16 mouse cellular contexts compared by ENCODE assay signal in the genomic region with DNA sequence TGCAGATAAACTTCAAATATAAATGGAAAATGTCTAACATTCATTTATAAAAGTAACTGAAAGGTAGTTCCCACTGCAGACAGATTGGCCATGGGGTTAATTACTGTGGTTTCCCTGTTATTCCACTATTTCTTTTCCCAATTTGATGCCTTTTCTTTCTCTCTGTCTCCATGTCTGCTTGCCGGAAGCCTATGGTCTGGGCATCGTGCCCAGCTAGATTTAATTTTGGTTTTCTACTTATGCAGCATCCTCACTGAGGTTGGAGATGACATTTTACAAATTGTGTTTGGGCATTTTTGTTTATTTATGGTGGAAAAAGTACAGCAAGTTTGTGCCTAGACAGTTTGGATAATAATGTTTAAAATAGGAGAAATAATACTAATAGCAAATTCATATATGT.
DNase-seq lines count a peak whose midpoint lies in the region; ATAC-seq and TF ChIP-seq lines count a peak whose summit lies in the region.
"Had no signal": no experiment of that assay in that cellular context is flagged by ENCODE, and none has a peak within 500 bp of the region (broad histone marks: within the 10 kb centered on the region; RNA-seq: fewer than 3 reads in every experiment).

No protein-coding gene starts in this region.

- no peak for TF ChIP-seq EP300 in stomach, postnatal 0 days (optimal IDR thresholded peaks at IDR 0.05)

- no peak for ATAC-seq in forebrain, embryonic 14.5 days
- ATAC-seq in forebrain, embryonic 12.5 days (ENCODE audit: low FRiP score): no peak
- ATAC-seq in stomach, postnatal 0 days (ENCODE audit: low FRiP score, low TSS enrichment): no peak

- no peak for TF ChIP-seq POLR2A in brain, embryonic 14.5 days (IDR thresholded peaks at IDR 0.05; ENCODE audit: borderline replicate concordance, extremely low read depth, insufficient read depth, insufficient read length, poor library complexity, severe bottlenecking)

- H3K27me3 ChIP-seq in forebrain, embryonic 14.5 days (replicated peaks; ENCODE audit: control insufficient read depth, insufficient read depth, low read length): no peaks in the 10 kb centered on the region
- no peaks in the 10 kb centered on the region for H3K27me3 ChIP-seq in forebrain, embryonic 12.5 days
- H3K27me3 ChIP-seq in stomach, postnatal 0 days (ENCODE audit: control insufficient read depth, insufficient read depth, low read length): no peaks in the 10 kb centered on the region
- H3K27me3 ChIP-seq: limb, embryonic 12.5 days had no signal

- H3K4me3 ChIP-seq in forebrain, embryonic 14.5 days (ENCODE audit: low read depth, low read length): no peak overlapping the region
- H3K4me3 ChIP-seq in forebrain, embryonic 12.5 days (replicated peaks): no peak overlapping the region
- no peak overlapping the region for H3K4me3 ChIP-seq in layer of hippocampus, adult 2 months
- no peak overlapping the region for H3K4me3 ChIP-seq in stomach, postnatal 0 days (ENCODE audit: low read depth, low read length)
- H3K4me3 ChIP-seq: erythroblast, embryonic 14.5 days; limb, embryonic 12.5 days had no signal

- no peak overlapping the region for H3K9ac ChIP-seq in forebrain, embryonic 14.5 days (ENCODE audit: low read length)
- H3K9ac ChIP-seq in forebrain, embryonic 12.5 days: no peak overlapping the region
- H3K9ac ChIP-seq in stomach, postnatal 0 days (ENCODE audit: low read length): no peak overlapping the region
- H3K9ac ChIP-seq: limb, embryonic 12.5 days had no signal

- no peak for TF ChIP-seq CTCF in brain, embryonic 14.5 days (IDR thresholded peaks at IDR 0.05; ENCODE audit: borderline replicate concordance, extremely low read depth, insufficient read depth, insufficient read length)
- no peak for TF ChIP-seq CTCF in layer of hippocampus, adult 2 months (conservative IDR thresholded peaks at IDR 0.05)
- no peak for TF ChIP-seq CTCF in stomach, postnatal 0 days (IDR thresholded peaks at IDR 0.05; ENCODE audit: low read depth)

- H3K27ac ChIP-seq in forebrain, embryonic 14.5 days (ENCODE audit: low read depth, low read length): no peak overlapping the region
- H3K27ac ChIP-seq in forebrain, embryonic 12.5 days: no peak overlapping the region
- H3K27ac ChIP-seq in layer of hippocampus, adult 2 months: no peak overlapping the region
- H3K27ac ChIP-seq in stomach, postnatal 0 days (replicated peaks): no peak overlapping the region
- H3K27ac ChIP-seq: limb, embryonic 12.5 days had no signal

- WGBS in forebrain, embryonic 14.5 days: 42% methylated on average over 2 of the region's 2 CpGs
- WGBS in forebrain, embryonic 12.5 days: 81% methylated on average over 2 of the region's 2 CpGs
- WGBS in stomach, postnatal 0 days: 47% methylated on average over 2 of the region's 2 CpGs

- H3K4me1 ChIP-seq in forebrain, embryonic 14.5 days (ENCODE audit: control insufficient read depth, insufficient read depth, low read length): no peaks in the 10 kb centered on the region
- H3K4me1 ChIP-seq in forebrain, embryonic 12.5 days: no peaks in the 10 kb centered on the region
- H3K4me1 ChIP-seq in stomach, postnatal 0 days (replicated peaks; ENCODE audit: control insufficient read depth, insufficient read depth): no peaks in the 10 kb centered on the region
- H3K4me1 ChIP-seq: limb, embryonic 12.5 days had no signal

- H3K36me3 ChIP-seq in forebrain, embryonic 14.5 days (ENCODE audit: control insufficient read depth, insufficient read depth, low read length): no peaks in the 10 kb centered on the region
- H3K36me3 ChIP-seq in forebrain, embryonic 12.5 days (replicated peaks): no peaks in the 10 kb centered on the region
- no peaks in the 10 kb centered on the region for H3K36me3 ChIP-seq in stomach, postnatal 0 days (ENCODE audit: control insufficient read depth, insufficient read depth, low read length)
- H3K36me3 ChIP-seq: limb, embryonic 12.5 days had no signal

- no peak overlapping the region for H3K4me2 ChIP-seq in forebrain, embryonic 14.5 days (ENCODE audit: low read length)
- H3K4me2 ChIP-seq in forebrain, embryonic 12.5 days: no peak overlapping the region
- H3K4me2 ChIP-seq in stomach, postnatal 0 days (replicated peaks; ENCODE audit: low read depth): no peak overlapping the region
- H3K4me2 ChIP-seq: limb, embryonic 12.5 days had no signal

- peak; percentile 69 for DNase-seq in forebrain, embryonic 14.5 days (ENCODE audit: low spot score)
- peak; percentile 78 for DNase-seq in brain, embryonic 14.5 days (ENCODE audit: low read depth)
- peak; percentile 31 to 44 for DNase-seq in layer of hippocampus, adult 2 months (ENCODE audit: low spot score in 2 of 2)
- DNase-seq in left cerebral cortex, postnatal 36 days (ENCODE audit: low spot score in 2 of 2): peak; percentile 51 to 58
- DNase-seq in adrenal gland, postnatal 10 days: no peak
- DNase-seq in stomach, postnatal 0 days (ENCODE audit: low spot score): no peak
- no peak for DNase-seq in embryo, embryonic 9.5 days (ENCODE audit: extremely low spot score)
- DNase-seq: adrenal gland, postnatal 25 days; cerebellum, adult 9-11 months; heart, postnatal 4 days; kidney, adult 2 months; lung, postnatal 10 days; thymus, adult 2 months had no signal

- no peaks in the 10 kb centered on the region for H3K9me3 ChIP-seq in forebrain, embryonic 14.5 days (replicated peaks; ENCODE audit: control insufficient read depth, low read length)
- no peaks in the 10 kb centered on the region for H3K9me3 ChIP-seq in forebrain, embryonic 12.5 days
- no peaks in the 10 kb centered on the region for H3K9me3 ChIP-seq in stomach, postnatal 0 days (ENCODE audit: control insufficient read depth, low read length)
- H3K9me3 ChIP-seq: limb, embryonic 12.5 days had no signal

- intact Hi-C loops in left cerebral cortex, postnatal 36 days (cut with DNase I): no loop called here

Comparison
In these comparisons a context has a peak if more than half of its experiments do, and no peak if none do; other contexts are left out.
1. DNase-seq: peak in forebrain, embryonic 14.5 days (single experiment), brain, embryonic 14.5 days (single experiment), layer of hippocampus, adult 2 months (2 of 2) and left cerebral cortex, postnatal 36 days (2 of 2); none in adrenal gland, postnatal 10 days (single experiment), stomach, postnatal 0 days (single experiment) and embryo, embryonic 9.5 days (single experiment).